Mouse (Mus musculus) ovary, adult 2 months (tissue): Measurements from ENCODE around the gene Med11. TPM values are rescaled to one million over a fixed set of nuclear protein-coding genes. Genes with fewer than 3 reads are reported as not detected.

Source experiments
- polyA plus RNA-seq: library from polyadenylated mRNA; depleted of rRNA; stranded (reverse); fragments of >200 nt; gene quantifications from 2 replicates; pipeline ENCODE4 v1.2.3, GENCODE M21; 2012; rRNA removed

The Med11 gene
- 21.2 and 24.3 TPM in 2 replicates for polyA plus RNA-seq

GRCm38 (mm10) chr11:70451797-70452498 is at the start of gene Med11:
Med11 (plus strand) TSS chr11:70451919.

GRCm38 (mm10) chr11:70409594-70410296 is 42.0 kb upstream of the Med11 start, which contains the start of gene Pelp1:
Pelp1 (minus strand) TSS chr11:70410031.

GRCm38 (mm10) chr11:70432048-70432894 is 19.4 kb upstream of the Med11 start, which contains the start of gene Arrb2:
Arrb2 (plus strand) TSS chr11:70432635.

GRCm38 (mm10) chr11:70458688-70459600 is 7.2 kb downstream of the Med11 start, which contains the start of gene Zmynd15:
Zmynd15 (plus strand) TSS chr11:70459433.

GRCm38 (mm10) chr11:70459601-70460101 is 7.9 kb downstream of the Med11 start, which contains the start of gene Cxcl16:
Cxcl16 (minus strand) TSS chr11:70459984.

Other genes with a start within 250 kb of the Med11 start
- 33.1 and 52.2 TPM in 2 replicates for gene Slc16a11, start 239.2 kb upstream of the Med11 start, polyA plus RNA-seq
- gene Slc16a13, start 230.9 kb upstream of the Med11 start, polyA plus RNA-seq = 13.6 and 14.5 TPM in 2 replicates
- gene Bcl6b, start 222.1 kb upstream of the Med11 start, polyA plus RNA-seq = 7.9 and 11.3 TPM in 2 replicates
- 74.4 and 91.7 TPM in 2 replicates for gene 0610010K14Rik, start 214.0 kb upstream of the Med11 start, polyA plus RNA-seq
- 7.1 and 9.5 TPM in 2 replicates for gene Gm21988, start 212.1 kb upstream of the Med11 start, polyA plus RNA-seq
- gene Rnasek, start 212.1 kb upstream of the Med11 start, polyA plus RNA-seq = 168 and 203 TPM in 2 replicates
- gene Alox12, start 196.6 kb upstream of the Med11 start, polyA plus RNA-seq = 6.0 and 6.8 TPM in 2 replicates
- gene Alox12e, start 129.3 kb upstream of the Med11 start, polyA plus RNA-seq = 15.1 and 21.8 TPM in 2 replicates
- gene Alox15, start 99.9 kb upstream of the Med11 start, polyA plus RNA-seq = 24.3 and 28.5 TPM in 2 replicates
- 32.7 and 36.4 TPM in 2 replicates for gene Pelp1, start 41.9 kb upstream of the Med11 start, polyA plus RNA-seq
- 35.9 and 49.5 TPM in 2 replicates for gene Arrb2, start 19.3 kb upstream of the Med11 start, polyA plus RNA-seq
- gene Zmynd15, start 7.5 kb downstream of the Med11 start, polyA plus RNA-seq = 8.7 and 9.5 TPM in 2 replicates
- gene Cxcl16, start 8.1 kb downstream of the Med11 start, polyA plus RNA-seq = 37.7 and 41.1 TPM in 2 replicates
- 2.7 and 3.7 TPM in 2 replicates for gene Tm4sf5, start 53.3 kb downstream of the Med11 start, polyA plus RNA-seq
- gene Vmo1, start 62.7 kb downstream of the Med11 start, polyA plus RNA-seq = 0.50 TPM in 1 of 2 replicates, not detected in the other
- 0.94 and 1.0 TPM in 2 replicates for gene Gltpd2, start 67.3 kb downstream of the Med11 start, polyA plus RNA-seq
- 320 and 440 TPM in 2 replicates for gene Psmb6, start 73.4 kb downstream of the Med11 start, polyA plus RNA-seq
- gene Gm40193, start 81.0 kb downstream of the Med11 start, polyA plus RNA-seq = not detected in 2 replicates
- 31.2 and 31.9 TPM in 2 replicates for gene Pld2, start 88.1 kb downstream of the Med11 start, polyA plus RNA-seq
- 111 and 120 TPM in 2 replicates for gene Mink1, start 111.0 kb downstream of the Med11 start, polyA plus RNA-seq
- not detected in 2 replicates for gene 4930544D05Rik, start 163.9 kb downstream of the Med11 start, polyA plus RNA-seq
- gene Chrne, start 167.3 kb downstream of the Med11 start, polyA plus RNA-seq = 0.35 TPM in 1 of 2 replicates, not detected in the other
- gene Gp1ba, start 187.2 kb downstream of the Med11 start, polyA plus RNA-seq = not detected in 2 replicates
- gene Rnf167, start 195.3 kb downstream of the Med11 start, polyA plus RNA-seq = 94.5 and 104 TPM in 2 replicates
- gene Slc25a11, start 195.6 kb downstream of the Med11 start, polyA plus RNA-seq = 138 and 164 TPM in 2 replicates
- 2,318 and 3,020 TPM in 2 replicates for gene Pfn1, start 202.7 kb downstream of the Med11 start, polyA plus RNA-seq
- gene Eno3, start 205.3 kb downstream of the Med11 start, polyA plus RNA-seq = 11.0 and 11.7 TPM in 2 replicates
- 38.2 and 49.8 TPM in 2 replicates for gene Spag7, start 217.5 kb downstream of the Med11 start, polyA plus RNA-seq
- gene Camta2, start 236.2 kb downstream of the Med11 start, polyA plus RNA-seq = 25.3 and 32.7 TPM in 2 replicates
- 2.7 and 3.5 TPM in 2 replicates for gene Inca1, start 248.2 kb downstream of the Med11 start, polyA plus RNA-seq
- gene Kif1c, start 248.6 kb downstream of the Med11 start, polyA plus RNA-seq = 51.4 and 54.9 TPM in 2 replicates